Mouse (Mus musculus): ENCODE data around the gene Igf2r. TPM values are rescaled to one million over a fixed set of nuclear protein-coding genes. Genes with fewer than 3 reads are reported as not detected.

Gene Igf2r
- polyA plus RNA-seq, 1 experiment from 2014 or later = 141 TPM

GRCm38 (mm10) chr17:12734205-12734857 lies 35.1 kb downstream of the Igf2r start:
- Histone ChIP-seq H3K4me1 (peaks cover 73% of the 10 kb centered on the region), H3K4me3 (0 out of 2 replicates have a peak overlapping the region, but pooled peaks have one; percentile 3), H3K36me3 (peaks cover 90% of the 10 kb centered on the region), H3K27ac (peak overlapping the region; percentile 82), H3K9me3 (no peaks in the 10 kb centered on the region), H3K27me3 (ENCODE audit: insufficient read depth, poor library complexity, severe bottlenecking) (no peaks in the 10 kb centered on the region)
- 36% methylated on average over 12 of the region's 12 CpGs for WGBS
- no peak for DNase-seq (ENCODE audit: low spot score)

GRCm38 (mm10) chr17:12733128-12733527 lies 36.3 kb downstream of the Igf2r start:
- Histone ChIP-seq H3K27me3 (ENCODE audit: insufficient read depth, poor library complexity, severe bottlenecking) (no peaks in the 10 kb centered on the region), H3K9me3 (no peaks in the 10 kb centered on the region), H3K27ac (no peak overlapping the region), H3K4me1 (peaks cover 70% of the 10 kb centered on the region), H3K4me3 (no peak overlapping the region), H3K36me3 (peaks cover 92% of the 10 kb centered on the region)
- no peak for DNase-seq (ENCODE audit: low spot score)
- 72% methylated on average over 6 of the region's 6 CpGs for WGBS

DNA sequence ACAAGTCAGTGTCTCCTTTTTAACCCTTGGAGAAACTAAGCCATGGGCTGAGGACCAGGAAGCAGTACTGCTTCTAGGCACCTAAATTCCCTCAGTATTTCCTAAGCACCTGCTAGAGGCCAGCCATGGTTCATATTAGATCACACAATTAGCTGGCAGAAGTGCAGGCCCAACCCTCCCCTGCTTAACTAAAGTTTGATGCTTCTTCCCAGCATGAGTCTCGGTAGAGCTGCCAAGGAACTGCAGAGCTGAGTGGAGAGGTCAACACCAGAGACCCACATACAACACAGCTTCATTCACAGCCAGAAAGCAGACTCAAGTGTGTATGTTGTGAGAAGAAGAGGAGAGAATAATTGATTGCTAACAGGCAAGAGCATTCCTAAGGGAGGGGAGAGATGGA lies 40.9 kb downstream of the Igf2r start:
- no peak for DNase-seq (ENCODE audit: low spot score)
- Histone ChIP-seq H3K36me3 (peaks cover 95% of the 10 kb centered on the region), H3K4me3 (no peak overlapping the region), H3K4me1 (peaks cover 64% of the 10 kb centered on the region), H3K27ac (no peak overlapping the region), H3K9me3 (no peaks in the 10 kb centered on the region), H3K27me3 (ENCODE audit: insufficient read depth, poor library complexity, severe bottlenecking) (no peaks in the 10 kb centered on the region)
- WGBS = 52% methylated on average over 1 of the region's 1 CpGs

DNA sequence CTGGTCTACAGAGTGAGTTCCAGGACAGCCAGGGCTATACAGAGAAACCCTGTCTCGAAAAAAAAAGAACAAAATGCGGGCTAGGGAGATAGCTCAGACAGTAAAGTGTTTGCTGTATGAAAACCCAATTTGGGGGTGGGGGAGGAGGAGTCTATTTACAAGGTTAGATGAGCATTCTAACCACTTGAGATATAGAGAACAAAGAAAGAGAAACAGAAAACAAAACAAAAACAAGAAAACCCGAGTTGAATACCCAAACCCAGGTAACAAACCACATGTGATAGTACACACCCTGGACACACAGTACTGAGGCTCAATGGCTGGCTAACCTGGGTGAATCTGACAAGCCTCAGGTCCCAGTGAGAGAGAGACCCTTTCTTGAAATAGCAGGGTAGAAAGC lies 41.7 kb downstream of the Igf2r start:
- peaks cover 91% of the 10 kb centered on the region for H3K36me3 ChIP-seq
- H3K9me3 ChIP-seq = no peaks in the 10 kb centered on the region
- H3K4me1 ChIP-seq = peaks cover 62% of the 10 kb centered on the region
- no peak overlapping the region for H3K4me3 ChIP-seq
- H3K27ac ChIP-seq = no peak overlapping the region; the same call in 1 of the 2 replicates
- DNase-seq (ENCODE audit: low spot score) = no peak
- H3K27me3 ChIP-seq (ENCODE audit: insufficient read depth, poor library complexity, severe bottlenecking) = no peaks in the 10 kb centered on the region
- WGBS = 74% methylated on average over 3 of the region's 3 CpGs

- Histone ChIP-seq H3K27ac (peak overlapping the region; percentile 80; the same call in 1 of the 2 replicates), H3K4me3 (no peak overlapping the region), H3K36me3 (peaks cover 90% of the 10 kb centered on the region), H3K4me1 (peaks cover 70% of the 10 kb centered on the region), H3K27me3 (ENCODE audit: insufficient read depth, poor library complexity, severe bottlenecking) (no peaks in the 10 kb centered on the region), H3K9me3 (no peaks in the 10 kb centered on the region)
- no peak for DNase-seq (ENCODE audit: low spot score)
- 28% methylated on average over 4 of the region's 4 CpGs for WGBS
These were observed 43.6 kb downstream of the Igf2r start for GRCm38 (mm10) chr17:12725871-12726270.

DNA sequence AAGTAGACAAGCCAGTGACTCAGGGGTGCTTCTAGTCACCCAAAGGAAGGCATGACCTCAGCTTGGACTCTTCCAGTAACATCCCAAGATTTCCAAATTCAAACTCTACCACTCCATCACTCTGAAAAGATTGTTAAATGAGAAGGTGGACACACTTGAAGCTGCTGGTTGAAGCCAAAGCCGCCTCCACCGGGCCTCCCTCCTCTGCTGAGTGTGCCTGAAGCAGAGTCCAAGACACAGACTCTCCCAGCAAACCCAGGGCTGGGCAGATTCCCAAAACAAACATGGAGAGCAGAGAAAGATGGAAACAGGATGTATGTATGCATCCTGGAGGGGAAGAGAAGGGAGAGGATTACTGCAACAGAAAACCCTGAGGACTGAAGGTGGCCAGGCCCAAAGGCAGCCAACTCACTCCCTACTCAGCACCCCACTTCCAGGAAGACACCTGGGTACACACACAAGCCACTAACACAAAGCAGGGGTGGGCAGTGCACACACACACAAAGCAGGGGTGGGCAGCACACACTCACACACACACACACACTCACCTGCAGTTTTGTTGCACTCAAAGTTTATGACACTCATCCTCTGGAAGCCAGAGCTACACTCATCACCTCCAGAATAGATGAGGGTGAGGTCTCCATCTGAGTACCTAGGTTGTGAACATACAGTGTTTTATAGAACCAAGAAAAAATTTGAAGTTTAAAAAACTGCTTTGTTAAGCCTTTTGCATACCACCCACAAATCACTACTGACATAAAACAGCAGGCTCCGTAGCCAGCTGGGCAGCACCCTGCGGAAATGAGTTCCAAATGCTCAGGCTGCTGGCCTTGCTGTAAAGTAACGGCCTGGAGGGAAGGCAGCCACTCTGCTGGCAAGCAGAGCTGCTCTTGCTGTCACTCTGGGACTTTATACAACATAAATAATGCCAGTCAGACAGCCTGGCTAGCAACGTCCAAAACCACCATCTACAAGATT lies 44.4 kb downstream of the Igf2r start:
- H3K27me3 ChIP-seq (ENCODE audit: insufficient read depth, poor library complexity, severe bottlenecking) = no peaks in the 10 kb centered on the region
- WGBS = 48% methylated on average over 6 of the region's 6 CpGs
- peak overlapping the region; percentile 80 for H3K27ac ChIP-seq
- H3K9me3 ChIP-seq = no peaks in the 10 kb centered on the region
- peaks cover 66% of the 10 kb centered on the region for H3K4me1 ChIP-seq
- peaks cover 90% of the 10 kb centered on the region for H3K36me3 ChIP-seq
- DNase-seq (ENCODE audit: low spot score) = no peak
- H3K4me3 ChIP-seq = no peak overlapping the region

DNA sequence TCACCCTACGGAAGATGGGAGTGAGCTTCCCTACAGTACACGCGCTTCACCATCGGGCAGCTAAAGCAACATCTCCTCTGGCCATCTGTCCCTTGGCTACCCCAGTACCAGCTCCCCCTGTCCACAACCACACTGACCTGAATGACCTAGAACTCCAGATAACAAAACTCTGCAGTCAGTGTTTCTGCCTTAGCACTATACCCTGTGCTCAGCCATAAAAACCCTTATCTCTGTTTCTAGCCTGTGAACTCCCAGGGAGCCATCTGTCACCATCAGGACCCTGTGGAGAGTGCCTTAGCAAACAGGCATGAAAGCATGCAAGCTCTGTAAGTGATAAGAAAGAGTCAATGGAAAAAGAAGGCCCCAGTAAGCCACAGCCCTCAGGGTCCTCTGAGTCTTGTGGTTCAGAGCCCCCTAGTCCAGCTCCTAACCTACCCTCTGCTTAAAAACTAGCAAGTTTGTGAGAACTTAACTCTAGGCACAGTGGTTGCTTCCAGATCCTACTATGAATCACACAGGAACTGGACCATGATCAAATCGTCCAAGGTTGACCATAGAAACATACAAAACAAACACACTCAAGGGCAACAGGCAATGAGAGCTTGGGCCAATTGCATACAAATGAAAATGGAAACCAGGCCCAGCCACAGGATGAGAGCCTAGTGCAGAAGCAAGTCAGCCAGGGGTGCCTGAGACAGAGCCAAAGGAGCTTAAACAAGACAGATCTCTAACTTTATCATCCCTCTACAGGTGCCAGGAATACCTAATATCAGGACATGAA lies 45.3 kb downstream of the Igf2r start:
- Histone ChIP-seq H3K9me3 (no peaks in the 10 kb centered on the region), H3K27me3 (ENCODE audit: insufficient read depth, poor library complexity, severe bottlenecking) (no peaks in the 10 kb centered on the region), H3K4me1 (peaks cover 69% of the 10 kb centered on the region), H3K36me3 (peaks cover 90% of the 10 kb centered on the region), H3K27ac (peak overlapping the region; percentile 80), H3K4me3 (peak overlapping the region; percentile 19; the same call in 1 of the 2 replicates)
- DNase-seq (ENCODE audit: low spot score) = peak; percentile 88
- 22% methylated on average over 5 of the region's 5 CpGs for WGBS

- no peaks in the 10 kb centered on the region for H3K27me3 ChIP-seq (ENCODE audit: insufficient read depth, poor library complexity, severe bottlenecking)
- no peaks in the 10 kb centered on the region for H3K9me3 ChIP-seq
- no peak for DNase-seq (ENCODE audit: low spot score)
- no peak overlapping the region for H3K4me3 ChIP-seq
- 55% methylated on average over 8 of the region's 8 CpGs for WGBS
- H3K27ac ChIP-seq = peak overlapping the region; percentile 77
- peaks cover 93% of the 10 kb centered on the region for H3K36me3 ChIP-seq
- H3K4me1 ChIP-seq = peaks cover 62% of the 10 kb centered on the region
These were observed 46.8 kb downstream of the Igf2r start for GRCm38 (mm10) chr17:12722622-12723021.

DNA sequence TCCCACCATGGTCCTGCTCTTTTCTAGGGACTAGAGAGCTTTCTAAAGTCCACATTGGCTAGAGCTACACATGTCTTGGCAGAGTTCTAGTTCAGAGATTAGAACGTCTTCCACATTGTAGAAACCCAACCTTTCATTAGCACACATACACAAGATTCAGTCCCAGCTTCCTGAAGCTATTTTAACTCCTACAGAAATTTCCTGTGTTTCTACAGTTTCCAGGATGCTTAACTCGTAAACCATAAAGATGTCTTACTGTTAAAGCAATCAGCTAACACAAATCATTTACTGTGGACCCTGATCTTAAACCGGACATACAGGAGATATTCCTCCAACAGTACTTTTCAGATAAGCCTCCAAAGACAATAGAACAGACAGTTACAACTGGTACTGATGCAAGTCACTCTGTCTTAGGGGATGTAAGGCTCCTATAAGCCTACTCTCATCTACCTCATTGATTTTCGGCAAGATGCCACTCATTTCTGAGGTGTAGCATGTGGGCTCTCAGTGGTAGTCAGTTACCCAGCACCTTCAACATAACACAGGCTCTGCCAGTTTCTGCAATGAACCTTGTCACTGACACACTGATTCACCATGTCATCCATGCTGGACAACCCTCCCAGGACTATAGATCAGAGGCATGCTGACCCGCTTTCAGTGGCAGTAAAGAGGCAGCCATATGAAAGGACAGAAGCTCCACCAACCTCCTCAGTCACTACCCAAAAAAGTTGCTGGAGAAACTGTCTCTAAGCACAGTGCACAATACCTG lies 48.2 kb downstream of the Igf2r start:
- 71% methylated on average over 5 of the region's 5 CpGs for WGBS
- Histone ChIP-seq H3K9me3 (no peaks in the 10 kb centered on the region), H3K27me3 (ENCODE audit: insufficient read depth, poor library complexity, severe bottlenecking) (no peaks in the 10 kb centered on the region), H3K36me3 (peaks cover 94% of the 10 kb centered on the region), H3K27ac (no peak overlapping the region), H3K4me3 (no peak overlapping the region), H3K4me1 (peaks cover 66% of the 10 kb centered on the region)
- DNase-seq (ENCODE audit: low spot score) = no peak

DNA sequence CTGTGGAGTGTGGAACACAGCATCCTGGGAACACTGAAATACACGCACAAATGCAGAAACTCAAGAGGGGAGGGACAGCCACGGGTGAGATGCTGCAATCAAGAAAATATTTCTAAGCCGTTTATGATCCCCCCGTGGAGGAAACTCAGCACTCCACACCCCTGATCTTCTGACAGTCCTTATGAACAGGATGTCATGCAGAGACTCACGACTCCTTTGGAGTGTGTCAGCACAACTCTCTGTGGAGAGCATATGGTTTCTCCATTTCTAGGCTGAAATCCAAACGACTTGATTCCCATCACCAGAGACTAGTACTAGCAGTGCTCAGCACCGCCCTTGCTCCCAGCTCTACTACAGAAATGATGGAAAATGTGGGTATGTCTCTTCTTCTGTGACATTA lies 51.2 kb downstream of the Igf2r start:
- Histone ChIP-seq H3K36me3 (peaks cover 95% of the 10 kb centered on the region), H3K9me3 (no peaks in the 10 kb centered on the region), H3K4me1 (peaks cover 41% of the 10 kb centered on the region), H3K27ac (no peak overlapping the region), H3K27me3 (ENCODE audit: insufficient read depth, poor library complexity, severe bottlenecking) (no peaks in the 10 kb centered on the region), H3K4me3 (no peak overlapping the region)
- WGBS = 80% methylated on average over 7 of the region's 7 CpGs
- no peak for DNase-seq (ENCODE audit: low spot score)

- Histone ChIP-seq H3K27ac (no peak overlapping the region), H3K4me1 (peaks cover 34% of the 10 kb centered on the region)
These were observed 52.0 kb downstream of the Igf2r start for GRCm38 (mm10) chr17:12717445-12717844.

DNA sequence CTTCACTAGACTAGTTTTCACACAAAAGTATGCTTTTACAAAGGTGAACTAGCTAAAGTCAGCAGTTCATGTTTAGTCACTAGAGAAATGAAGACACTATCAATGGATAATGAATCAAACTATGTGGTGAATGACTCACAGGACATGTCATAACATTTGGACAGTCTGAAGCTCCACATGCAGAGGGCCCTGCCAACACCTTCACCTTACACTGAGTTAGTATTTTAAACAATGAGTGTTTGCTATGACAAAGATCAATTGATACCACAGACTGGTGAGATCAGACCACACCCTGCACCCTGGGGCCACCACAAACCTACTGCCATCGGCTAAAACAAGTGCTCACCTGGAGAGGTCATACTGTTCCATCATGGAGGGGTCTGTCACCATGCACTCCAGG lies 54.4 kb downstream of the Igf2r start:
- DNase-seq (ENCODE audit: low spot score) = no peak
- no peak overlapping the region for H3K27ac ChIP-seq
- H3K9me3 ChIP-seq = no peaks in the 10 kb centered on the region
- no peak overlapping the region for H3K4me3 ChIP-seq
- peaks cover 19% of the 10 kb centered on the region for H3K4me1 ChIP-seq
- H3K36me3 ChIP-seq = peaks cover 100% of the 10 kb centered on the region
- no peaks in the 10 kb centered on the region for H3K27me3 ChIP-seq (ENCODE audit: insufficient read depth, poor library complexity, severe bottlenecking)
- 71% methylated on average over 1 of the region's 1 CpGs for WGBS

More at GRCm38 (mm10) chr17:12717445-12717844, 52.0 kb downstream of the Igf2r start:
- no peak overlapping the region for H3K4me3 ChIP-seq
- DNase-seq (ENCODE audit: low spot score) = no peak
- peaks cover 99% of the 10 kb centered on the region for H3K36me3 ChIP-seq
- H3K9me3 ChIP-seq = no peaks in the 10 kb centered on the region
- no peaks in the 10 kb centered on the region for H3K27me3 ChIP-seq (ENCODE audit: insufficient read depth, poor library complexity, severe bottlenecking)
- WGBS = 78% methylated on average over 4 of the region's 4 CpGs

Data from heart, embryonic 10.5 days (tissue).